Mouse (Mus musculus): ENCODE measurements around the gene Ndufa13. TPM values are rescaled to one million over a fixed set of nuclear protein-coding genes. Genes with fewer than 3 reads are reported as not detected.

The Ndufa13 gene
- polyA plus RNA-seq, 2 experiments = 44.8 to 109 TPM

DNA sequence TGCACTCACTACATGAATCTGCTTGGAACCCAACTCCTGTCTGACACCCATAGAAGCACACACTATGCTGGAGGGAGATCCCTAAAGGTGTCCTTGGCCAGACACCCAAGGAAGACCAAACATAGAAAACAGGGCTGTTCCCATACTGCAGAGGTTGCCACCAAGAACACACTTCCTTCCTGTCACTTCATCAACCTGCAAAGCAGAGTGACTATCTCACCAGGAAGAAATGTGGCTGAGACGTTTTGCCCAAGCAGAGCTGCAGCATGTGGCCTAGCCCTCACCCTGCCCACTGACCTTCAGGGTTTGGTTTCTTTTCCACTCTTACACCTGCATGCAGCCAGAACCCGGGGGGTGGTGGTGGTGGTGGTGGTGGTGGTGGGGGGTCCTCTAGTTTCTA, 31.5 kb upstream of the Ndufa13 start:
- TF ChIP-seq CTCF (IDR thresholded peaks at IDR 0.05; ENCODE audit: low read depth) = no peak
- no peak for TF ChIP-seq EP300 (IDR thresholded peaks at IDR 0.05; ENCODE audit: low read depth)
- DNase-seq (ENCODE audit: low read depth in 3 of 3, low spot score in 3 of 3) = no peak
- Histone ChIP-seq H3K9me3 (ENCODE audit: control insufficient read depth, low read length) (no peaks in the 10 kb centered on the region), H3K27me3 (ENCODE audit: control insufficient read depth, insufficient read depth, low read length) (no peaks in the 10 kb centered on the region), H3K4me2 (ENCODE audit: low read depth) (no peak overlapping the region), H3K4me1 (replicated peaks; ENCODE audit: control insufficient read depth in 2 of 2, insufficient read depth in 2 of 2, low read length in 1 of 2) (peaks cover 0 to 18% of the 10 kb centered on the region in 2 experiments; a peak in 2 of 4 replicates), H3K9ac (replicated peaks) (no peak overlapping the region), H3K4me3 (ENCODE audit: insufficient read depth in 1 of 2, low read depth in 2 of 2, low read length in 2 of 2) (no peak overlapping the region), H3K27ac (no peak overlapping the region), H3K36me3 (replicated peaks; ENCODE audit: control insufficient read depth, insufficient read depth, low read depth) (peaks cover 20% of the 10 kb centered on the region)
- no peak for ATAC-seq (ENCODE audit: insufficient read depth)
- WGBS (ENCODE audit: insufficient replicate concordance) = 28% methylated on average over 2 of the region's 2 CpGs

DNA sequence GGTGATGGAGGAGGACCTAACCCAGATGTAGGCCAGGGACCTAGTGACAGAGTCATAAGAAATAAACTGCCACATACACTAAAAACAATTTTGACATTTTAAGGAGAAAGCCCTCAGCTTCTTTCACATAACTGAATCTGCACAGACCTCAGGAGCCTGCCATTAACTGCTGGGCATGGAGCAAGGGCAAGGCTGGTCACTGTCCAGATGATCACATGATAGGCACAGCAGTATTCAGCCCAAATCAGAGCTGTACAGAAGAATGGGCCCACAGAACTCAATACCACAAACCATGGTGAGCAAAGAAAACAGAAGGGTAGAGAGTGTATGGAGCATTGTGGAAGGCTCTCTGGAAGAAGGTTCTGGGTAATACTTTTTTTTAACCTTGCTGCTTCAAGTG, 24.5 kb upstream of the Ndufa13 start:
- Histone ChIP-seq H3K4me3 (ENCODE audit: insufficient read depth in 1 of 2, low read depth in 2 of 2, low read length in 2 of 2) (no peak overlapping the region), H3K9me3 (ENCODE audit: control insufficient read depth, low read length) (no peaks in the 10 kb centered on the region), H3K36me3 (replicated peaks; ENCODE audit: control insufficient read depth, insufficient read depth, low read depth) (peaks cover 4% of the 10 kb centered on the region), H3K9ac (replicated peaks) (no peak overlapping the region), H3K27ac (no peak overlapping the region), H3K27me3 (ENCODE audit: control insufficient read depth, insufficient read depth, low read length) (no peaks in the 10 kb centered on the region), H3K4me1 (replicated peaks; ENCODE audit: control insufficient read depth in 2 of 2, insufficient read depth in 2 of 2, low read length in 1 of 2) (peaks cover 19 to 32% of the 10 kb centered on the region in 2 experiments), H3K4me2 (ENCODE audit: low read depth) (no peak overlapping the region)
- no peak for TF ChIP-seq EP300 (IDR thresholded peaks at IDR 0.05; ENCODE audit: low read depth)
- no peak for TF ChIP-seq CTCF (IDR thresholded peaks at IDR 0.05; ENCODE audit: low read depth)
- no peak for DNase-seq (ENCODE audit: low read depth in 3 of 3, low spot score in 3 of 3)
- ATAC-seq (ENCODE audit: insufficient read depth) = no peak

DNA sequence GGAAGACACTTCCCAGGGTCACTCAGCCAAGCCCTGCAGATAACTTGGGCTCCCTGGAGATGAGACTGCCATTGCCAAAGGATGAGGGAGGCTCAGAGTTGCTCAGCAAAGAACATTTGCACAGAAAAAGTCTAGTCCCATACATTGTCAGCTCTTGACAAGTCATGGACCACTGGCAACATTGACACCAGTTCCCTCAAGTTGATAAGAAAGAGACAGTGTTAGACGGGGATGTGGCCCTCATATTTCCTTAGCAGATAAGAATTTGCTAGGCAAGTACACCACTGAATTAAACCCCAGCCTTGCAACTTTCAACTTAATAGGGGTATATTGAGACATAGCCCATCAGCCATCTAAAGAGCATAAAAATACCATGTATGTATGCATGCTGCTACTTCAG, 21.6 kb upstream of the Ndufa13 start:
- WGBS (ENCODE audit: insufficient replicate concordance) = 11% methylated on average over 1 of the region's 1 CpGs

DNA sequence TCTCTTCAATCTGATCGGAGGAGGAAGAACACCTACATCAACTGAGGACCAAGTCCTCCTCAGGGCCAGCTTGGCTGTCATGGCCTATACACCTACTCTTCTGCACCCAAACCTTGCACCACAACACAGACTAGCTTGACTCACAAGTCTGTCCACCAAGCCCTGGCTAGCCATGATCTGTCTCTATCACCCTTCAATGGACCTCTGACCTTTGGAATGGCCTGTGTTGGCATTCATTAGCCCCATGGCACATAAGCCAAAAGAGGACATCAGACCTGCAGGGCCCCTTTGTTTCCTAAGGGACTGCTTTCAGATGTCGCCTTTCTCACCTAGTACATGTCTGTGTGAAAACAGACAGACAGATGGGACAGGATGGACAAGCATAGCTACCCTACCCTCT, 18.8 kb upstream of the Ndufa13 start:
- H3K27me3 ChIP-seq (ENCODE audit: control insufficient read depth, insufficient read depth, low read length) = no peaks in the 10 kb centered on the region
- no peak for TF ChIP-seq EP300 (IDR thresholded peaks at IDR 0.05; ENCODE audit: low read depth)
- no peak for TF ChIP-seq CTCF (IDR thresholded peaks at IDR 0.05; ENCODE audit: low read depth)
- H3K9me3 ChIP-seq (ENCODE audit: control insufficient read depth, low read length) = no peaks in the 10 kb centered on the region
- H3K4me1 ChIP-seq (replicated peaks; ENCODE audit: control insufficient read depth in 2 of 2, insufficient read depth in 2 of 2, low read length in 1 of 2) = peaks cover 46 to 60% of the 10 kb centered on the region in 2 experiments
- 75% methylated on average over 2 of the region's 2 CpGs for WGBS (ENCODE audit: insufficient replicate concordance)
- peaks cover 17% of the 10 kb centered on the region for H3K36me3 ChIP-seq (replicated peaks; ENCODE audit: control insufficient read depth, insufficient read depth, low read depth)
- peak overlapping the region; percentile 58; the same call in 1 of the 2 replicates for H3K9ac ChIP-seq (replicated peaks)
- no peak overlapping the region; a peak in 1 of 4 replicates for H3K4me3 ChIP-seq (ENCODE audit: insufficient read depth in 1 of 2, low read depth in 2 of 2, low read length in 2 of 2)
- peak overlapping the region; percentile 83 for H3K27ac ChIP-seq
- ATAC-seq (ENCODE audit: insufficient read depth) (no peak), DNase-seq (ENCODE audit: low read depth in 3 of 3, low spot score in 3 of 3) (no peak)
- H3K4me2 ChIP-seq (ENCODE audit: low read depth) = peak overlapping the region; percentile 65

More for the DNA sequence above, 21.6 kb upstream of the Ndufa13 start:
- ATAC-seq (ENCODE audit: insufficient read depth) (peak; percentile 39), DNase-seq (ENCODE audit: low read depth in 3 of 3, low spot score in 3 of 3) (no peak)
- Histone ChIP-seq H3K4me3 (ENCODE audit: insufficient read depth in 1 of 2, low read depth in 2 of 2, low read length in 2 of 2) (no peak overlapping the region; a peak in 1 of 4 replicates), H3K36me3 (replicated peaks; ENCODE audit: control insufficient read depth, insufficient read depth, low read depth) (peaks cover 4% of the 10 kb centered on the region), H3K4me2 (ENCODE audit: low read depth) (peak overlapping the region; percentile 49), H3K4me1 (replicated peaks; ENCODE audit: control insufficient read depth in 2 of 2, insufficient read depth in 2 of 2, low read length in 1 of 2) (peaks cover 46 to 58% of the 10 kb centered on the region in 2 experiments), H3K27me3 (ENCODE audit: control insufficient read depth, insufficient read depth, low read length) (no peaks in the 10 kb centered on the region), H3K9ac (replicated peaks) (peak overlapping the region; percentile 45; the same call in 1 of the 2 replicates), H3K9me3 (ENCODE audit: control insufficient read depth, low read length) (no peaks in the 10 kb centered on the region), H3K27ac (peak overlapping the region; percentile 33)
- TF ChIP-seq CTCF (IDR thresholded peaks at IDR 0.05; ENCODE audit: low read depth) (no peak), EP300 (IDR thresholded peaks at IDR 0.05; ENCODE audit: low read depth) (peak; percentile 33; the same call in 1 of the 2 replicates)

DNA sequence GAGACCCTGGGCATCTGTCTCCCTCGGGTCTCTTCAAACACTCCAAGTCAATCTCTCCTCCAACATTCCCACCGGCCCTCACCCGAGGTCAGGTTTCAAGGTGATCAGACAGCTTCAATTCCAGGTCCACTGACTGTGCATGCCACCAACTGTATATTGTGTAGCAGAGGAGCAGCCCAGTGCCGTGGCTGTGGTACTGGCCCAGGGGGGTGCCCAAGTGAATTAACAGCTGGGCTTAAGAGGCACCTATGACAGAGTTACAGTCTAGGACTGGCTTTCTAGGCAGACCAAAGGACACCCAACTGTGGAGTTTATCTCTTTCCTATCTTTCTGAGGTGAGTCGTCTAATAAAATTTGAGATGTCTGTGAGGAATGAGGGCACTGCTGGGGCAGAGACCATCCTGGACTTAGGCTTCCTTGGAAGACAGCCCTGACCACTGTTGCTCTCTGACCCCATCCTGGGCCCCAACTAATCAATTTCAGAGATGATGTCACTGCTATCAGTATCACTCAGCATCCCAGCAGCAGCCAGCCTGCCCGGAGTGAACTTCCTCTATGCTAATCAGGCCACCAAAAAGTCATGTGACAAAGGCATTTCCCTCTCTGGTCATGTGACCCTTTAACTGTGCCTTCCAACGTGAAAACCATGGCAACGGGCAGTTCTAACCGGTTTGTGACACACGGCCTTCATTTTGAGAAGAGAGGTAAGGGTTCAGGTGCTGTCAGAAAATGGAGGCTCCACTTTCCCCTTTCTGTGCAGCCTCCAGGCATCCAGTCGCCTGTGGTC, 17.7 kb upstream of the Ndufa13 start:
- 30% methylated on average over 11 of the region's 11 CpGs for WGBS (ENCODE audit: insufficient replicate concordance)
- peaks cover 46 to 55% of the 10 kb centered on the region in 2 experiments for H3K4me1 ChIP-seq (replicated peaks; ENCODE audit: control insufficient read depth in 2 of 2, insufficient read depth in 2 of 2, low read length in 1 of 2)

More for the DNA sequence above, 17.7 kb upstream of the Ndufa13 start:
- peak; percentile 33; the same call in 1 of the 2 replicates for TF ChIP-seq EP300 (IDR thresholded peaks at IDR 0.05; ENCODE audit: low read depth)
- TF ChIP-seq CTCF (IDR thresholded peaks at IDR 0.05; ENCODE audit: low read depth) = no peak
- Histone ChIP-seq H3K9ac (replicated peaks) (peak overlapping the region; percentile 58), H3K36me3 (replicated peaks; ENCODE audit: control insufficient read depth, insufficient read depth, low read depth) (peaks cover 27% of the 10 kb centered on the region), H3K4me2 (ENCODE audit: low read depth) (peak overlapping the region; percentile 65), H3K9me3 (ENCODE audit: control insufficient read depth, low read length) (no peaks in the 10 kb centered on the region), H3K4me3 (ENCODE audit: insufficient read depth in 1 of 2, low read depth in 2 of 2, low read length in 2 of 2) (peak overlapping the region in 1 of 2 experiments; percentile 18; a peak in 3 of 4 replicates), H3K27me3 (ENCODE audit: control insufficient read depth, insufficient read depth, low read length) (no peaks in the 10 kb centered on the region), H3K27ac (peak overlapping the region; percentile 83)
- ATAC-seq (ENCODE audit: insufficient read depth) = peak; percentile 72
- DNase-seq (ENCODE audit: low read depth in 3 of 3, low spot score in 3 of 3) = peak; percentile 52 to 95 (median 56)
